Mouse (Mus musculus) skeletal muscle tissue, adult 2 months (tissue): ENCODE results near the gene 4930467E23Rik.
A peak's percentile ranks its signal among the peaks of the same experiment; 100 is the strongest.
"Not testable (repeated sequence)": the region's sequence is repeated elsewhere in the genome, so short reads cannot be mapped to it uniquely, and the experiment has no call there.

Source experiments
- DNase-seq: peaks from one replicate; pipeline ENCODE4 v3.0.0-alpha.2; 2012; ENCODE audit warnings: low read depth, low spot score

4930467E23Rik gene

GRCm38 (mm10) chr8:19780658-19781057, 51.3 kb downstream of the 4930467E23Rik start:
- not testable (repeated sequence) for DNase-seq

GRCm38 (mm10) chr8:19781328-19782114, 52.1 kb downstream of the 4930467E23Rik start:
- DNase-seq, result not testable (repeated sequence)

GRCm38 (mm10) chr8:19782736-19783135, 53.4 kb downstream of the 4930467E23Rik start:
- not testable (repeated sequence) for DNase-seq

- DNase-seq, result not testable (repeated sequence)
Observed at GRCm38 (mm10) chr8:19783860-19784259, 54.5 kb downstream of the 4930467E23Rik start.

GRCm38 (mm10) chr8:19784554-19785364, 55.4 kb downstream of the 4930467E23Rik start:
- DNase-seq, result peak; percentile 95

- DNase-seq, result not testable (repeated sequence)
Observed at GRCm38 (mm10) chr8:19792696-19793095, 63.3 kb downstream of the 4930467E23Rik start.
